Mouse (Mus musculus) E14TG2a.4 (cell line): ENCODE results near the gene Grin1.

Experiments
- CTCF ChIP-seq: conservative IDR thresholded peaks from 2 replicates; pipeline ENCODE4 v1.5.1; 2014; ENCODE audit warnings: low read length
- NANOG ChIP-seq: IDR thresholded peaks from 2 replicates; pipeline ENCODE4 v1.6.1; 2014; ENCODE audit warnings: borderline replicate concordance, low read length, mixed read lengths
- POU5F1 ChIP-seq: IDR thresholded peaks from 2 replicates; pipeline ENCODE4 v1.6.1; 2014; ENCODE audit warnings: low read length, borderline replicate concordance

DNA sequence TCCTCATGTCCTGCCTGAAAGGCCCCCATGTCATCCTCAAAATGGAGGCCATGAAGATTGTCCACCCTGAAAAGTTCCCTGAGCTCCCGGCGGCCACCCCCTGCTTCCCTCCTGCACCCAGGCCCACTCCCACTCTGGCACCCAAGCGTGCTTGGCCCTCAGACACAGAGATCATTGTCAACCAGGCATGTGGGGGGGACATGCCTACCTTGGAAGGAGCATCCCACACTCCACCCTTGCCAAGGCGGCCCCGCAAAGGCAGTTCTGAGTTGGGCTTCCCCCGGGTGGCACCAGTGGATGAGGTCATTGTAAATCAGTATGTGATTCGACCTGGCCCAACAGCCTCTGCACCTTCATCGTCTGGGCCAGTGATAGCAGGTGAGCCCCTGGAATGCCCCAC, 75.6 kb downstream of the Grin1 start:
- TF ChIP-seq CTCF = no peak
- TF ChIP-seq POU5F1 = no peak
- no peak for TF ChIP-seq NANOG
